Mouse (Mus musculus) midbrain, postnatal 0 days (tissue): ENCODE measurements at regions not wholly inside any gene's neighbourhood (a gene's known extent, or its start where the extent isn't known, plus 50 kb on each side); places are given as distances from the start of the nearest gene placed in this dataset.

Source experiments
- ATAC-seq: fragments of 200-750 bp; cut with Nextera tagmentation; 2 replicates; pipeline ENCODE4 v1.8.0; 2017; ENCODE audit warnings: moderate number of reproducible peaks, mild to moderate bottlenecking, moderate TSS enrichment, moderate library complexity; ENCODE audit not compliant: low FRiP score
- DNase-seq: peaks from one replicate; pipeline ENCODE4 v3.0.0-alpha.2; 2015; ENCODE audit warnings: low spot score
- H3K27ac ChIP-seq: fragments of 300-500 bp; sonication (generic); 2 replicates; pipeline ENCODE4 v1.5.1; 2014; ENCODE audit warnings: low read depth, mild to moderate bottlenecking, low read length, mixed read lengths
- H3K27me3 ChIP-seq: fragments of 300-500 bp; sonication (generic); 2 replicates; pipeline ENCODE4 v1.6.1; 2014; ENCODE audit warnings: low read length, control low read depth, mixed read lengths; ENCODE audit not compliant: insufficient read depth
- H3K36me3 ChIP-seq: fragments of 300-500 bp; sonication (generic); 2 replicates; pipeline ENCODE4 v1.6.1; 2014; ENCODE audit warnings: low read length, control low read depth, mixed read lengths; ENCODE audit not compliant: insufficient read depth
- H3K4me1 ChIP-seq: fragments of 300-500 bp; sonication (generic); 2 replicates; pipeline ENCODE4 v1.6.1; 2014; ENCODE audit warnings: mild to moderate bottlenecking, control low read depth, antibody characterized with exemption, low read length, mixed read lengths; ENCODE audit not compliant: insufficient read depth
- H3K4me2 ChIP-seq: fragments of 300-500 bp; sonication (generic); 2 replicates; pipeline ENCODE4 v1.6.1; 2014; ENCODE audit warnings: low read depth, mild to moderate bottlenecking, low read length, mixed read lengths; ENCODE audit not compliant: poor library complexity, severe bottlenecking
- H3K4me3 ChIP-seq: fragments of 300-500 bp; sonication (generic); 2 replicates; pipeline ENCODE4 v1.5.1; 2014; ENCODE audit warnings: low read depth, mild to moderate bottlenecking, low read length, moderate library complexity
- H3K9ac ChIP-seq: fragments of 300-500 bp; sonication (generic); replicated peaks from 2 replicates; pipeline ENCODE4 v1.6.1; 2014; ENCODE audit warnings: mild to moderate bottlenecking, low read length, moderate library complexity, mixed read lengths; ENCODE audit not compliant: poor library complexity, severe bottlenecking
- H3K9me3 ChIP-seq: fragments of 300-500 bp; sonication (generic); 2 replicates; pipeline ENCODE4 v1.6.1; 2016; ENCODE audit warnings: low read length, control low read depth
- CTCF ChIP-seq: IDR thresholded peaks from 2 replicates; pipeline ENCODE4 v1.5.1; 2016; ENCODE audit warnings: antibody characterized with exemption, mild to moderate bottlenecking
- WGBS: fragments of 180-500 bp; shearing (Covaris S2); extraction: QIAGEN DNeasy Blood & Tissue Kit; methylation state at CpG from one replicate; pipeline ENCODE4 v1.1.7; 2014; 5-methylcytosine and 5-hydroxymethylcytosine counted together

DNA sequence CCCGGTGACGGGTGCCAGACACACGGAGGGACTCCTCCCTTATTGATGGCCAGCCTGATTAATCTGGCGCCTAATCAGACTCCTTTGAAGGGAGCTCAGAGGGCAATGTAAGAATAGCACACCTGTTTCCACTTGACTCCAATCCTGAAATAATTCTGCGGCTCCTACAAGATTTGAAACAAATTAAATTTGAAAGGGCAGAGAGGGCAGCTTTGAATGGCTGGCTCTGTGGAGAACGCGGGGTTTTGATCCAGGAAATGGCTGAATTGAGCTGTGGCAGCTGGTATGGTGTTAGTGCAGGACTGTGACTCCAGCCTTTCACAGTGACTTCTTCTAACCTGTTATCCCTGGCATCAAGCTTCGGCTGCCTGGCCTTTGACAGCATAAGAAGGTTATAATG lies 232.0 kb upstream of the Mpped2 start:
- TF ChIP-seq CTCF, result no peak
- ATAC-seq, result no peak
- no peak for DNase-seq
- Histone ChIP-seq H3K36me3 (no peaks in the 10 kb centered on the region), H3K4me1 (no peaks in the 10 kb centered on the region), H3K4me2 (no peak overlapping the region), H3K9ac (no peak overlapping the region), H3K4me3 (no peak overlapping the region), H3K27ac (no peak overlapping the region), H3K9me3 (no peaks in the 10 kb centered on the region), H3K27me3 (no peaks in the 10 kb centered on the region)
- WGBS, result 61% methylated on average over 8 of the region's 8 CpGs

DNA sequence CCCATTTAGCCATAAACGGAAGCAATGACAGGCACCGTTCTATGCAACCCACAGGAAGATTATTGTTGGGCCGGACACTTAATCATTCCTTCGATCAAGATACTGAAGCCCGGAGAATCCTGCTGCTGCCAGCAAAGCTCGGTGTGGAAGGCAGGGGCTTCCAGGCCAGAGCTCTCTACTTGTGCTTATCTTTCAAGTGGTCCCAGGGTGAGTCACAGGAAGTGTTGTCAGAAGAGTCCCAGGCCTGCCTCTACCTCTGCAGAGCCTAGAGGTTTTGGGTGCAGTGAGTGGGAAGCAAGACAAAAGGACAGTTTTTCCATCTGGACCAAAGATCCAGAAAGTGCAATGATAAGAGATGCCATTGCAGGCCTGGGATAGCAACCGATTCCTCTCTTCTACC lies 231.6 kb upstream of the Mpped2 start:
- Histone ChIP-seq H3K4me3 (no peak overlapping the region), H3K9me3 (no peaks in the 10 kb centered on the region), H3K36me3 (no peaks in the 10 kb centered on the region), H3K4me2 (no peak overlapping the region), H3K9ac (no peak overlapping the region), H3K4me1 (no peaks in the 10 kb centered on the region), H3K27ac (no peak overlapping the region), H3K27me3 (no peaks in the 10 kb centered on the region)
- TF ChIP-seq CTCF, result no peak
- ATAC-seq (no peak), DNase-seq (no peak)
- 84% methylated on average over 7 of the region's 7 CpGs for WGBS

DNA sequence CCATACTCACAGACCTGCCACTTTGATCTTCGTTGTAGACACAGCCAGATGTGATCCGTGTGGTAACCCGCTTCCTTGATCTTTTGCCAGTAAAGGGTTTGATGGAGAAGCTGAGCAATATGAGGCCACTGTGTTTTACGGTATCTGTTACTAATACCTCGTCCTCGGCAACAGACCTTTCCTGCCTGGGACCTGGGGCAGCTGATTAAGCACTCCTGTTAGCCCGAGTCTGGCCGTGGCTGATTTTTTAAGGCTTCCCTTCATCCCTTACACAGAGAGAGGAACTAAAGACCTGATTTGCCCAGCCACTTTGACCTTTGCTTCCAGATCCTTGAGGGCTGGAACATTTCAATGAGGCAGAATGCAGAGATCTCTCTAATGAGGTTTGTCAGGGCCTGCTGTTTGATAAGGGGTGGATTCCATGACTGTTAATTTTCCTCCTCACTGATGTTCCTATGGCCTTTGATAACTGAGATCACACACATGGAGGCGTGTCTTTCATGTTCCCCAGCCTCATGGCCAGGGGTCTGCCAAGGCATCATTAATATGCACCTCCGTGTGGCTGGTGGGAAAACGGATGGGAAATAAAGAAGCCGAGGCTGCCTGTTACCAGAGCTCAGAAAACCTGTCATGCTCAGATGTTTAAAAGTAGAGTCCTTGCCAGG lies 231.0 kb upstream of the Mpped2 start:
- Histone ChIP-seq H3K4me1 (no peaks in the 10 kb centered on the region), H3K27ac (no peak overlapping the region), H3K4me2 (no peak overlapping the region), H3K9me3 (no peaks in the 10 kb centered on the region), H3K9ac (no peak overlapping the region), H3K27me3 (no peaks in the 10 kb centered on the region), H3K36me3 (no peaks in the 10 kb centered on the region), H3K4me3 (no peak overlapping the region)
- ATAC-seq (no peak), DNase-seq (no peak)
- WGBS, result 53% methylated on average over 12 of the region's 12 CpGs
- no peak for TF ChIP-seq CTCF

DNA sequence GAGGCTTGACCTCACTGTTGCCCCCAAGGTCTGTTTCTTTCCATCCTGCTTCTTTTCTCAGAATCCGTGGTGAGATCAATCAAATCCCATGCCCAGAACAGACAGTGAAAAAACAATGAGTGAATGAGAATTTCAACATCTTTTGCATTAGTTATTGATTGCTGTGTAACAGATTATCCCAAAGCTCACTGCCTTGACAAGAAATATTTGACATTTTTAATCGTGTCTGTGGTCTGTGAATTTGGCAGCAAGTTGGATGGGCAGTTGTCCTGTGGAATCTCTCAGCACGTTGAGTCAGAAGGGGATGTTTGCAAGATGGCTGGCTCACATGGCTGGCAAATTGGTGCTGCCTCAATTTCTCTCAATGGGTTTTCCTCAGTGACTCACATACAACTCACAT lies 228.0 kb upstream of the Mpped2 start:
- DNase-seq, result no peak
- Histone ChIP-seq H3K4me2 (no peak overlapping the region), H3K9ac (no peak overlapping the region), H3K27ac (no peak overlapping the region), H3K4me1 (no peaks in the 10 kb centered on the region), H3K9me3 (no peaks in the 10 kb centered on the region), H3K27me3 (no peaks in the 10 kb centered on the region), H3K36me3 (no peaks in the 10 kb centered on the region), H3K4me3 (no peak overlapping the region)
- TF ChIP-seq CTCF, result no peak
- no peak for ATAC-seq
- 59% methylated on average over 3 of the region's 3 CpGs for WGBS

DNA sequence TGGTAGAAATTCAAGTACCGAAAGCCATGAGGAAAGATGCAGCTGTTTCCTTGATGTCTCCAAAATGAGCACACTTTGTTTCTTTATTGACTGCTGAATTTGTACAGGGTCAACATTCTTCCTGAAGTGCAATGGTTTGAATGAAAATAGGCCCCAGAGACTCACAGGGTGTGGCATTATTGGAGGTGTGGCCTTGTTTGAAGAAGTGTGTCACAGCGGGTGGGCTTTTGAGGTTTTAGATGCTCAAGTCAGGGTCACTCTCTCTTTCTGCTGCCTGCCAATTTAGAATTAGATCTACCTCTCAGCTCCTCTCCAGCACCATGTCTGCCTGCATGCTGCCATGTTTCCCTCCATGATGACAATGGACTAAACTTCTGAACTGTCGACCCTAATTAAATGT lies 227.2 kb upstream of the Mpped2 start:
- no peak overlapping the region for H3K4me3 ChIP-seq
- no peaks in the 10 kb centered on the region for H3K36me3 ChIP-seq
- H3K9me3 ChIP-seq, result no peaks in the 10 kb centered on the region
- no peak for TF ChIP-seq CTCF
- no peaks in the 10 kb centered on the region for H3K4me1 ChIP-seq
- no peaks in the 10 kb centered on the region for H3K27me3 ChIP-seq
- WGBS, result 87% methylated on average over 3 of the region's 3 CpGs
- no peak overlapping the region for H3K9ac ChIP-seq
- no peak for DNase-seq
- no peak overlapping the region for H3K4me2 ChIP-seq
- no peak for ATAC-seq
- no peak overlapping the region for H3K27ac ChIP-seq

DNA sequence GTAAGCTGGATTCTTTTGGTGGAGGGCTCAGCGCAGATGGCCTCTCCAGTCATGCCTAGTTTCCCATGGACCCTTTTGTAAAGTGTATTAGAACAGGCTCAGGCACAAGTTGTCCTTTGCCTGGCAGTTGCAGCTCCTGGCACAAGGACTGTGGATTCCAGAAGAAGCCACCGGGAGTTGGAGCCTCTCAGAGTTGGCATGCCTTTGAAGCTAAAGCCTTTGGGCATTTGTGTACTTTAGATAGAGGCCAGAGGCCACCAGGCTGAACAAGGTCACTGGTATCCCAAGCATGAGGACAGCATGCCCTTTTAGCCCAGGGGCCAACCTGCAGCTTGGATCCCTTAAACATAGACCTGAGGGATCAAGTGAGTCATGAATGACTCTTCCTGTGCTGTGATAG lies 223.9 kb upstream of the Mpped2 start:
- H3K36me3 ChIP-seq, result no peaks in the 10 kb centered on the region
- H3K27ac ChIP-seq, result no peak overlapping the region
- ATAC-seq (no peak), DNase-seq (no peak)
- H3K4me1 ChIP-seq, result no peaks in the 10 kb centered on the region
- no peak overlapping the region for H3K4me2 ChIP-seq
- no peak overlapping the region for H3K9ac ChIP-seq
- WGBS, result 81% methylated on average over 2 of the region's 2 CpGs
- no peaks in the 10 kb centered on the region for H3K9me3 ChIP-seq
- no peaks in the 10 kb centered on the region for H3K27me3 ChIP-seq
- TF ChIP-seq CTCF, result no peak
- H3K4me3 ChIP-seq, result no peak overlapping the region
